Mouse (Mus musculus) embryo, embryonic 9.5 days (tissue): ENCODE measurements around the gene Senp8.
A peak's percentile ranks its signal among the peaks of the same experiment; 100 is the strongest.

Source experiments
- DNase-seq: peaks from one replicate; pipeline ENCODE4 v3.0.0-alpha.2; 2017; ENCODE audit errors: extremely low spot score

The Senp8 gene

DNA sequence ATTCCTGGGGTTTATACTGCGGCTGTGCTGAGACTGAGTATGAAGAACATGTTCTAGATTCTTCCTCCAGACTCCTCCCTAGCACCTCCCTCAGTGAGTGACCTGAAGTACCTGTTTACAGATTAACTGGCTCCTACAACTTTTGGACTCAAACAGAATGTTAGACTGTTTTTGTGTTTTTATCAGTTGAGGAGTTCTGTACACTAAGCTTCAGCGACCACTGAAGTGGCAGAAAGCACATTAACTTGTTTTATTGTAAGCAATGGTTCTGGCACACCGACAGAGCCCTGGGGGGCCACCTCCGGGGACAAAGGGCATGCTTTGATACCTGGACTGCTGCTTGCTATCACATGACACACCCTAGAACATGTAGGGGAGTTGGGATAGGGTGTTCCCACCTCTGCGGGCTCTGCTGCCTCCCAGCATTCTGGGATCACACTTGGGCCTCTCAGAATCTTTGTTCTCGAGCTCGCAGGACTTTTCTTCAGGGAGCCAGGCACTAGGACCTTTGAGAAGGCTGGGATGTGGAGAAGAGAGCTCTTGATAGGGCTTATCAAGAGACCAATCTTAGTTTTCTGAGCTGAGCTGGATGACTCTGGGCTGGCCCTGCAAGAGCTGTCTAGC, 34.1 kb downstream of the Senp8 start:
- no peak for DNase-seq

DNA sequence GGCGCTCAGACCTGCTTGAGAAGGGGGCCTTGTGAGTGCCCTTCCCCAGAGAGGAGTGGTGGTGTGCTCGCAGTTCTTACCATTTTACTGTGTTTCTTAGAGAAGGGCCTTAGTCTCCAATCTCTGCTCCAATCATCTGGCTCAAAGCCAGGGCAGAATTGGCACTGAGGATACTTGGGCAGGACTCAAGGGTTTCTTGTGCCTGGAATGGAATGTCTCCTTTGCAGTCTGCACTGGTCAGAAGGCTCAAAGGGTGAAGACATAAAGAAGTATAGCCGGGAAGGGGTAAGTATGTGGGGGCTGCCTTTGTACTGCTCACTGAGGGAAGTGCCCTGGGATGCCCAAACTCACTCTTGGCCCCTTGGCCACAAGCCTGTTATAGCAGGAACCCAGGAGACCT, 41.3 kb downstream of the Senp8 start:
- no peak for DNase-seq

DNA sequence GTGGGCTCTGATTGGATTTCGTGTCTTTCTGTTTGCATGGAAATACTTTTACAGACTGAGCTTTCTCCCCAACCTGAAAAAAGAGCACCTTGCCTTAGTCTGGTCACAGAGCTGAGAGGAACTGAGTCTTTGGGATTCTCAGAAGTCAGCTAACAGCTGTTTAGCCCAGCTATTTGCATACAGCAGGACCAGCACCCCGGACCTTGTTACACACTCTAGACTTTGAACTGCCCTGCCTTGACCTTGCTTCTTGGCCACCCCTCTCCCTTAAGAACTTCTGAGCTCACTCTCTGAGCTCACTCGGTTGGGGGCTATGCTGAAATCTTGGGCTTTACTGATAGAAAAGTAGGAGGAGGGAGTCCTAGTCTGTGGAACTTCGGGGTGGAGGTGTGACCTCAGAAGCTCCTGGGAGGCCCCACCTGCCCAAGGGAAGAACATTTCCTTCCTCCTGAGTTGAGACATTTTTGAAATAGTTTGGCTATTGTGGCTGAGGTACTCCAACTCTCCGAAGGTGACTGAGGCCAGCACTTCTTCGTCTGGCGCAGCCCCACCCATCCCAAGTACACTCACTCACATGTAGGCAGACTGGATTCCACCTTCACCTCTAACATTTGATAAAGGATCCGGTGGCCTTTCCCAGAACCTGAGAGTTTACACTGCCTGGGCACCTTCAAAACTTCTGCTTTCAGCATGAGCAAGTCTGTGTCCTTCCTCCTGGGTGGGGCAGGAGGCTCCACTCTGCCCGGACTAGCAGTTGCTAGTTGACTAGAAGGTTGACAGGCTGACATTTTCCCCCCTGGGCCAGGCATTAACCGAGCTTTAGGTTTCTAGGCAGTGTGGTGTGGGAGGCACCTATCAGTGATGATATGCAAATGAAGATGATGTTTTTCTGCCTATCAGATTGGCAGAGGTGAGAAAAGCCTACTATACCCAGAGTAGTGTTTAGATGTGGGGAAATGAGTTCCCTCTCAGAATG, 43.4 kb downstream of the Senp8 start:
- DNase-seq = no peak

DNA sequence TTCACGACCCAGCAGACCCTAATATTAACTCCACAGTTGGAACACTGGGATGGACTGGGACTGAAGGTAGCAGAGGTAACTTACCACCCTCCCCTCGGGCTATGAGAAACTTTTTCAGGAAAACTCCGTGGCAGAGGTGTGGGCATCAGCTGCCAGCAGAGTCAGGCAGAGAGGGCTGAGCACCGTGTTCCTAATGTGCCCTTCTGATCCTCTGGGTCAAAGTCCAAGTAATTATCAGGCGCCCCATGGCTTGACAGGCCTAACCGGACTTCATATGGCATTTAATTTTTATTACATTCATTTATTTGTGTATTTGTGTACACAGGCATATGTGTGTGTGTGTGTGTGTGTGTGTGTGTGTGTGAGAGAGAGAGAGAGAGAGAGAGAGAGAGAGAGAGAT, 47.4 kb downstream of the Senp8 start:
- no peak for DNase-seq

DNA sequence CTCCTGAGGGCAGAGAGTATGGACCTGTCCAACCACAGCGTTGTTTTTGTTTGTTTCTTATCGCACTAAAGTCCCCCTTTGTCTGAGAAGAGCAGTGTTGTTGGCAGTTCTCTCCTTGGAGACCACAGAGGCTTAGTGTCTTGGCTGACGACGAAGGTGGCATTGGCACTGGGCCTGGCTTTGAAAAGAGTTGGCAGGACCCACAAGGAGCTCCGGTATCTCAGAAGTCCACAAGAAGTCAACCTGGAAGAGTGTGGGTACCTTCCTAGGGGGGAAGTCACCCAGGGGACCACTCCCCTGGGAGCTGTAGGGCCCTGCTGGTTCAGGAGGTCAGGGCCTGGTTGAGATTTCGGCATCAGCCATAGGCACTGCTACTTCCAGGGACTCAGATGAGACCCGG, 49.4 kb downstream of the Senp8 start:
- no peak for DNase-seq

DNA sequence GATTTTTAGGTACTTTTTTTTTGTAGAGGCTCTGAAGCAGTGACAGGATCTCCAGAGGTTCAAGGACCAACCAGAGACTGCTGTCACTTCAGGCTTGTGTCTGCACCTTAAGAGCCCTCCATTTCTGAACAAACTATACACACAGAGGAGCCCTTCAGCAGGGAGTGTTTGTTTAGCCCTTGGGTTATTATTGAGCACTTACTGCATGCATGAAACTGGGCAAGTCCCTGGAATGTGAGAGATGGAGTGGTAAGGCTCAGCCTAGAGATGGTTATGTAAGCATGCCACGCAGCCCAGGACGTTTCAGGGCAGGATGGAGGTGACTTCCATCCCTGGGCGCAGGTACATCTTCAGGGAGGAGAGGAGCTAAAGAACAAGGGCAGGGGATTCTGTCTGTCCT, 54.1 kb downstream of the Senp8 start:
- no peak for DNase-seq

DNA sequence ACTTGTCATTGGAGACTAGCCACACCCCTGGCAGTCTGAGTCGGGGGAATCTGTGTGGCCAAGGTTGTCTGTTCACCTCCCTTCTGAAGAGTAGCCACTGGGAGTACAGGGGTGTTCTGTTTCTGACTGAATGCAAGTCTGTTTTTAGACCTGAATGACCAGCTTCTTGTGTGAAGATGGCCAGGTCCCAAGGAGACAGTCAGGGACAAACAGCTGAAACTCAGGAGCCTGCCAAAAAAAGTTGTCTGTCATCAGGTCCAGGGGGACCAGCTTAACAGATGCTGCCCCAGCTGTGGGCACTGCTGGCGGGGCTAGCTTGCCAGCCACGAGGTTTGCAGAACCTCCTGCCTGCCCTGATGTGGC, 55.1 kb downstream of the Senp8 start:
- DNase-seq = no peak

DNA sequence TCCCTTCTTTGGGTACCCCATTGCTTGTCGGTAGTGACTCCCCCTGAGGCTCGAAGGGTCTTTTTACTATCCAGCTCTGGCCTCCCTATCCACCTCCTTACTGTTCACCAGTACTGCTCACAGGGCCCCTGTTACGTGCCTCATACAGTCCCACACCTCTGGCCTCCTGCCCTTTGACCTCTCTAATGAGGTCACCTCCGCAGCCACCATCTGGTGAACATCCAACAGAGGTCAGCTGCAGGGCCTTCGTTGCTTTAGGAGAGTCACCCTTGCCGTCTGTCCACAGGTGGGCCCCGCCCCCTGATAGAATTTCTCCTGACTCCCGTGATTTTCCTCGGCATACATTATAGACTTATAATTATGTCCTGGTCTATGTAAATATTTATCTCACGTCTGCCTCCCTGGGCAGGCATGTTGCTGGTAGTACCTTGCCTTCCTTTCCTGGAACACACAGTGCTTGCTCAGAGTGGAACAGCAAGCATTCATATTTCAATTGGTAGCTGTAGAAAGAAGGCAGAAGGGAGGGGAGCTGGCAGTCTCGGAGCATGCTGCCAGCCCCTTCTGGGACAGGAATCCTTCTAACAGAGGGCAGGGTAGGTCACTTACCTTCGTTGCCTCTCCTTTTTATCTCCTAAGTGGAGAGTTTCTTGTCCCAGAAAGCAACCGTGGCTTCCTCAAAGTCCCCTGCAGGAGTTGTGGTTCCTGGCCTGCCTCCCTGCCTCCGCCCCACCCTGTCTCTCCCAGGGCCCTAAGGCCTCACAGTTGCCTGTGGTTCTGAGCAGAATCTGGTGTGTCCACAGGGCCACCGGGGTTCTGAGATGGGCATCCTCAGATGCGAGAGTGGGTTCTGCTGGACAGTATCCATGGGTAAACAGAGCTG, 55.7 kb downstream of the Senp8 start:
- DNase-seq = peak; percentile 62

DNA sequence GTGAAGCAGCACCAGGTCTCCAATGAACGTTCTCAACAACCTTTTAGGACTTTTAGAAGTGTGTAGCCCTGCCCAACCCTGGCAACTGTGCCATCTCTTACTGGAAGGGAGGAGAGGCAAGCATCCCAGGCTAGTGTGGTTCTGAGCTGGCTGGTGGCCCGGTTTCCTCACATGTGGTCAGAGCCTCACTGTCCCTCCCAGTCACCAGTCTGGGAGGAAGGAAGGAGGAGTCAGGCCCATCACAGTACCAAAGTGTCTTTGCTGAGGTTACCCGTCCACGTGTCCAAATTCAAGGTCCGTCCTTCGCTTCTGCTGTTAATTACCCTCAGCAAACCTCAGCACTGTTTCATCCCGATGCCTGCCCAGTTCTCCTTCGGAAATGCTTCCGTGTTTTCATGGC, 58.4 kb downstream of the Senp8 start:
- DNase-seq = no peak

DNA sequence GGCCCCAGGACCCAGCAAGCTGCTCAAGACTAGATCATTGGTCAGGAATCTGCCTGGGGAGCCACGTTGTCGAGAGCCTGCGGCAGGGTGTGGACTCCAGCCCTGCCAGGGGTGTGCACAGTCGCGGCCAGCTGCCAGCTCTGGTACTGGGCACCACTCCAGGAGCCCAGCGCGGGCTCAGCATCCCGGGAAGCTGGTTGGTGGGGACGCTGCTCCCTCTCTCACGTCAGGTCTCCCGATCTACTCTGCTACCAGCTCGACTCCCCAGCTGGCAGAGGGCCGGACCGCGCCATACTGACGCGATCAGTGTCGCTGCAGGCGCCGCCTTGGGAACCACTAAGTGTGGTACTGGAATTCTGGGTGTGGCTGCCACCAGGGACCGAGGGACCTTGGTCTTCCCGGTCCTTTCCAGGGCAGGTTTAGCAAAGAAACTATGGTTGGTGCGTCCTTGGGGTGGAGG, 58.8 kb downstream of the Senp8 start:
- DNase-seq = peak; percentile 39

DNA sequence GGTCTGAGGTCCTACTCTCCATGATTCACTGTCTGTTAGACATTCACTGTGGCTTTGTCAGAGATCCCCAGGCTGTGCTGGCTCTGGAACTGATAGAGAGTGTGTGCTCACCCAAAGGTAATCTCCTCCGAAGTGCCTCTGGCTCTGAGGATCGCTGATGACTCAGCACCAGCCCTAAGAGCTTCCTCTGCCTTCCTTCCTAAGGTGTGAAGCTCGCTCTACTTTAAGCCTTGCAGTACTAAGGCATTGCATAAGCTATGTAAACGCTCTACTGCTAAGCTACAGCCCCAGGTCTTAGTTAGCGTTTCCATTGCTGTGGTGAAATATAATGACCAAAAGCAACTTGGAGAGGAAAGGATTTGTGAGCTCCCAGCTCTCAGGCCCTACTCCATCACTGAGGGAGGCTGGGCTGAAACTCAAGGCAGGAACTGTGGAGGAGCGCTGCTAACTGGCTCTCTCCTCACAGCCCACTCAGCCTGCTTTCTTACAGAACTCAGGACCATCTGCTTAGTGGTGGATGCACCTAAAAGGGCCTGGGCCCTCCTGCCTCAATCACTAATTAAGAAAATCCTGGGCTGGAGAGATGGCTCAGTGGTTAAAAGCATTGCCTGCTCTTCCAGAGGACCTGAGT, 63.0 kb downstream of the Senp8 start:
- no peak for DNase-seq
